Mouse (Mus musculus) spleen, adult 2 months (tissue): ENCODE results near the gene Naa10.

Experiments
- CTCF ChIP-seq: fragments of 200-500 bp; IDR thresholded peaks from 2 replicates; pipeline ENCODE4 v1.5.1; 2011; ENCODE audit warnings: mild to moderate bottlenecking, inconsistent platforms; ENCODE audit not compliant: insufficient read depth, insufficient read length, insufficient replicate concordance; ENCODE audit errors: extremely low read depth
- POLR2A ChIP-seq: fragments of 200-500 bp; IDR thresholded peaks from 2 replicates; pipeline ENCODE4 v1.6.1; 2011; ENCODE audit warnings: low read depth, low read length, inconsistent platforms

- TF ChIP-seq CTCF (no peak), POLR2A (no peak)
Observed at GRCm38 (mm10) chrX:73946896-73947295, 25.2 kb upstream of the Naa10 start.
